Mouse (Mus musculus): ENCODE data around the gene Zfp512b. TPM values are rescaled to one million over a fixed set of nuclear protein-coding genes. Genes with fewer than 3 reads are reported as not detected.

The Zfp512b gene
- polyA plus RNA-seq, 1 experiment from 2014 or later, result 50.6 TPM

DNA sequence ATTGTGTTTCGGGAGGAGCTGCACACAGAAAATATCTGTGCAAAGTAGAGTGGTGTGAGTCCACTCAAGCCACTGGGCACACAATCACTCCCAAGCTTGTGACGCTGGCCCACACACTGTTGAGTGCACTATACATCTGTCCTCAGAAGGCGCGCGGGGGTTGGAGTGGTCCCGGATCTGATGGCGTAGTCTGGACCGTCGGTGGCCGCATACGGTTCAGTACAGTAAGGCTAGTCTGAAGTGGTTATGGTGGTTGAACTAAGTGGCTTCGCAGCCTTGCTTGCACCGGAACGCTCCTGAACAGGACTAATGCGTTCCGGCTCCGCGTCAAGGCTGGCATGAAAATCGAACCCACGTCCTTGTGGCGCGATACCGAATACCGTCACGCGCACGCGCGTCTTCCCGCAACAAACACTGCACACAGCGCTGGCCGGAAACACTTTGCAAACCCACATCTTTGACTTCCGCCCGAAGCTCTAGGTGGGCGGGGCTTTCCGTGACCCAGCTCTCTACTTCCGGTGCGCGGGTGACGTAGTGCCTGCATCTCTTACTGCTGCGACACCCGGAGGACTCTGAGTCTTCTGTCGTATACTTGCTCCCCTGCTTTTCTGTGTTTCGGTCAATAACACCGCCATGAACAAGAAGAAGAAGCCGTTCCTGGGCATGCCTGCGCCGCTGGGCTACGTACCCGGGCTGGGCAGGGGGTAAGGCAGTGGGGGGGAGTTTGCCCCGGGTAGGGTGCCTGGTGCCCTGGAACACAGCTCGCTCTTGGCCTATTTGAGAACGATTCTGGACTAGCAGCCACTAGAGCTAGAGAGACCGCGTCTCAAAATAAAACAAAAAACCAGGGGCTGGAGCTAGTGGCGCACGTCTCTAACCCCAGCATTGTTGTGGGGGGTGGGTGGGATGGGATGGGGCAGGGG is 8.5 kb upstream of the Zfp512b start:
- 1% methylated on average over 57 of the region's 57 CpGs for WGBS
- peak; percentile 93 for ATAC-seq (ENCODE audit: low FRiP score, low TSS enrichment)
- H3K36me3 ChIP-seq (ENCODE audit: control insufficient read depth, insufficient read depth, low read length), result no peaks in the 10 kb centered on the region
- H3K4me3 ChIP-seq (ENCODE audit: low read length), result peak overlapping the region; percentile 68
- H3K27ac ChIP-seq (ENCODE audit: low read depth, low read length), result peak overlapping the region; percentile 30; the same call in 1 of the 2 replicates
- no peaks in the 10 kb centered on the region for H3K9me3 ChIP-seq (ENCODE audit: control insufficient read depth, low read length)
- H3K27me3 ChIP-seq (ENCODE audit: control insufficient read depth, insufficient read depth, low read length), result 0 out of 2 replicates have a peak, but pooled peaks cover 5% of the 10 kb centered on the region
- H3K4me1 ChIP-seq (ENCODE audit: control insufficient read depth, insufficient read depth, low read length), result peaks cover 11% of the 10 kb centered on the region
- peak overlapping the region; percentile 71 for H3K9ac ChIP-seq (ENCODE audit: low read depth, low read length)
- H3K4me2 ChIP-seq (replicated peaks; ENCODE audit: low read depth, low read length), result peak overlapping the region; percentile 78

DNA sequence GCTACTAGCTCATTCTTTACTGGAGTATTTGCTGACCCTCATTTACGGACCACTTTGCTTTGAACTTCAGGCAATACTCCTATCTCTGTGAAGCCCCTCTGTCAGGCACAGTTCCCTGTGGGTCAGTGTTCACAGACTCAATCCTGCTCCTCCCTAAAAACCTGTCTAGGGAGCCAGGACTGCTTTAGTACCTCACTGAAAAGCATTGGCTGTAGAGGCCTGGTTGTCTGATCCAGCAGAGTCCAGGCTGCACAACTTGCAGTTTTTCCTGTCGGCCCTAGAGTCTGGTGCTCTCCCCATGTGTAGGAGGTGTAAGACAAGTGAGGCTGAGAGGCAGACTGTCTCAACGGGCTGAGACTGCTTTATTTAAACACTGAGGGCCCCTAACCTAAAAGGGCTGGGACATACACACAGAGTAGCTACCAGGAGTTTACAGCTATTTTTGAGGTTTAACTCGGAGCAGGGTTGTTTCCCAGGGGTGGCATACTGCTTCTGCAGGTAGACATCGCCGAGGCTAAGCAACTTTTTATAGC is 7.7 kb upstream of the Zfp512b start:
- Histone ChIP-seq H3K27me3 (ENCODE audit: control insufficient read depth, insufficient read depth, low read length) (0 out of 2 replicates have a peak, but pooled peaks cover 5% of the 10 kb centered on the region), H3K4me1 (ENCODE audit: control insufficient read depth, insufficient read depth, low read length) (peaks cover 11% of the 10 kb centered on the region), H3K36me3 (ENCODE audit: control insufficient read depth, insufficient read depth, low read length) (no peaks in the 10 kb centered on the region), H3K27ac (ENCODE audit: low read depth, low read length) (0 out of 2 replicates have a peak overlapping the region, but pooled peaks have one; percentile 30), H3K9ac (ENCODE audit: low read depth, low read length) (peak overlapping the region; percentile 71; the same call in 1 of the 2 replicates), H3K4me2 (replicated peaks; ENCODE audit: low read depth, low read length) (peak overlapping the region; percentile 76), H3K9me3 (ENCODE audit: control insufficient read depth, low read length) (no peaks in the 10 kb centered on the region), H3K4me3 (ENCODE audit: low read length) (peak overlapping the region; percentile 68)
- 54% methylated on average over 6 of the region's 6 CpGs for WGBS
- no peak for ATAC-seq (ENCODE audit: low FRiP score, low TSS enrichment)

DNA sequence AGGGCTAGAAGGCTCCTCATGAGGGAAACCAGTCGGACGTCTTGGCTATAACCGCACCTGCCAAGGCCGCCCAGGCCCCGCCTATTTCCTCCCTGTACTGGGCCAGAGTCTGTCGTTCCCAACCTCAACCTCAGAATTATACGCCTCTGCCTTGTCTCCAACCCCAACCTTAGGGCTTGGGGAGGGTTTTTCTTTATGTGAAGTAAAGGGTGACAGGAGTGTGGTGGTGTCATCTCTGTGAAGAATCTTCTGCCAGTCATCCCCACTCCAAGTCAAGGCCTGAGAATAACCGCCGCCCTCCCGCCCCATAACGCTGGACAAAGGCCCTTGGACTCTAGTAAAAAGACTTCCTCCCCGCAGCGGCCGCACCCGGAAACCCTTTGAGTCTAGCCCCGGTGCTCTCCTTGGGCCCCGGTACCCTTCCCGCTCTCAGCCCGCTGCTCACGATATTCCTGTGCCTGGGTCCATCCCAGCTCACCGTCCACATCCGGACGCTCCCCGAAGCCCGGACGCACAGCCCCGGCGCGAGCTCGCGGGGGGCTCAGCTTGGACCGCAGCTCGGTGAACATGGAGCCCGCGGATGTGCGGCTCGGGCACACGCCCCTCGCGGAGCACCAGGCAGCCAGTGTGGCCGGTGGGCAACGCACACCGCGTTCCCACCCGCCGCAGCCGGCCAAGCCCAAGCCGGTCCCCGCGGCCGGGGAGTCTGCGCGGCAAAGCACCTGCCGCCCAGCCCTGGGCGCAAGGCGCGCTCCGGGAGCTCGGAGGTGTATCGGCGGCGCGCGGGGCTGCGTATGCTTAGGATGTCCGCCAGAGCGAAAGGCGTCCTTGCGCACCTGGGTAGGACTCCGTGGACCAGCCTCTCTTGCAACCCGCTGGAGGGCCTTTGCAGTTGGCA is 6.1 kb upstream of the Zfp512b start, which contains the start of gene Samd10:
TSS of gene Samd10 (minus strand) at position 759 of the 898 bp plus-strand sequence.
- Histone ChIP-seq H3K4me2 (replicated peaks; ENCODE audit: low read depth, low read length) (peak within 1 kb of the TSS; percentile 94), H3K27ac (ENCODE audit: low read depth, low read length) (peak within 1 kb of the TSS; percentile 78), H3K36me3 (ENCODE audit: control insufficient read depth, insufficient read depth, low read length) (no peaks in the 10 kb centered on the region), H3K4me1 (ENCODE audit: control insufficient read depth, insufficient read depth, low read length) (peaks cover 11% of the 10 kb centered on the region), H3K9ac (ENCODE audit: low read depth, low read length) (peak within 1 kb of the TSS; percentile 85), H3K27me3 (ENCODE audit: control insufficient read depth, insufficient read depth, low read length) (0 out of 2 replicates have a peak, but pooled peaks cover 5% of the 10 kb centered on the region), H3K4me3 (ENCODE audit: low read length) (peak within 1 kb of the TSS; percentile 75), H3K9me3 (ENCODE audit: control insufficient read depth, low read length) (no peaks in the 10 kb centered on the region)
- under 1% methylated on average over 69 of the region's 71 CpGs for WGBS
- peak; percentile 55 for ATAC-seq (ENCODE audit: low FRiP score, low TSS enrichment)

DNA sequence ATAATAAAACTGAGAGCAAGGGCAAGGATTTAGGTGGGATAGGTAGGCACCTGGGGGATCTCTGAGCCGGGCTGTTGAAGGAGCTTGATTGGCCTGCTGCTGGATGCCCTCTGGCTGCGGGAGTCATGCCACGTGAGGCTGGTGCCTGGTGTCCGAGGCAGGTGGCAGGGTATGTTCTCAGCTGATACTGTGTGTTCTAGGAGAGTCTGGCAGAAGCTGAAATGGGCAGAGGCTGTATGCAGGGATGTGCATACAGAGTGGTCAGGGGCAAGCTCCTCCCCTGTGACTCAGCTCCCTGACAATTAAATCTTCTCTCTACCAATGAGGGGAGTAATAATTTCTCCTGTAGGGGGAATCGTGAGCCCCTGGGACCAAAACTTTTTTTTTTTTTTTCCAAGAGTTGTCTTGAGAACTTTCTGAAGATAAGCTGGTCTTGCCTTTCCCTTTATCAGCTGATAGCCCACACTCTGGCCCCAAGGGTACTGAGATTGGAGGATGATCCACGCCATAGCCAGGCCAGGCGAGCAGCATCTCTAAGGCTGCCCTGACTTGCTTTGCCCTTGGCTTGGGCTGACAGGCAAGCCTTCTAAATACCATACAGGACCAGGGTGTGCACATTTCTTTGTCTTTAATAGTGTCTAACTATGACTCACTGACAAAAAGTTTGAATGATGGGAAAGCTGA is 4.9 kb upstream of the Zfp512b start:
- Histone ChIP-seq H3K36me3 (ENCODE audit: control insufficient read depth, insufficient read depth, low read length) (no peaks in the 10 kb centered on the region), H3K27ac (ENCODE audit: low read depth, low read length) (no peak overlapping the region), H3K4me2 (replicated peaks; ENCODE audit: low read depth, low read length) (no peak overlapping the region), H3K9me3 (ENCODE audit: control insufficient read depth, low read length) (no peaks in the 10 kb centered on the region), H3K9ac (ENCODE audit: low read depth, low read length) (no peak overlapping the region), H3K27me3 (ENCODE audit: control insufficient read depth, insufficient read depth, low read length) (0 out of 2 replicates have a peak, but pooled peaks cover 5% of the 10 kb centered on the region), H3K4me1 (ENCODE audit: control insufficient read depth, insufficient read depth, low read length) (peaks cover 13% of the 10 kb centered on the region), H3K4me3 (ENCODE audit: low read length) (no peak overlapping the region)
- 67% methylated on average over 7 of the region's 7 CpGs for WGBS
- no peak for ATAC-seq (ENCODE audit: low FRiP score, low TSS enrichment)

GRCm38 (mm10) chr2:181596221-181596960 is 3.8 kb upstream of the Zfp512b start:
- Histone ChIP-seq H3K36me3 (ENCODE audit: control insufficient read depth, insufficient read depth, low read length) (no peaks in the 10 kb centered on the region), H3K9ac (ENCODE audit: low read depth, low read length) (no peak overlapping the region), H3K9me3 (ENCODE audit: control insufficient read depth, low read length) (no peaks in the 10 kb centered on the region), H3K27me3 (ENCODE audit: control insufficient read depth, insufficient read depth, low read length) (0 out of 2 replicates have a peak, but pooled peaks cover 5% of the 10 kb centered on the region), H3K4me3 (ENCODE audit: low read length) (no peak overlapping the region), H3K4me1 (ENCODE audit: control insufficient read depth, insufficient read depth, low read length) (peaks cover 12% of the 10 kb centered on the region), H3K27ac (ENCODE audit: low read depth, low read length) (no peak overlapping the region), H3K4me2 (replicated peaks; ENCODE audit: low read depth, low read length) (no peak overlapping the region)
- WGBS, result 51% methylated on average over 6 of the region's 6 CpGs
- no peak for ATAC-seq (ENCODE audit: low FRiP score, low TSS enrichment)

DNA sequence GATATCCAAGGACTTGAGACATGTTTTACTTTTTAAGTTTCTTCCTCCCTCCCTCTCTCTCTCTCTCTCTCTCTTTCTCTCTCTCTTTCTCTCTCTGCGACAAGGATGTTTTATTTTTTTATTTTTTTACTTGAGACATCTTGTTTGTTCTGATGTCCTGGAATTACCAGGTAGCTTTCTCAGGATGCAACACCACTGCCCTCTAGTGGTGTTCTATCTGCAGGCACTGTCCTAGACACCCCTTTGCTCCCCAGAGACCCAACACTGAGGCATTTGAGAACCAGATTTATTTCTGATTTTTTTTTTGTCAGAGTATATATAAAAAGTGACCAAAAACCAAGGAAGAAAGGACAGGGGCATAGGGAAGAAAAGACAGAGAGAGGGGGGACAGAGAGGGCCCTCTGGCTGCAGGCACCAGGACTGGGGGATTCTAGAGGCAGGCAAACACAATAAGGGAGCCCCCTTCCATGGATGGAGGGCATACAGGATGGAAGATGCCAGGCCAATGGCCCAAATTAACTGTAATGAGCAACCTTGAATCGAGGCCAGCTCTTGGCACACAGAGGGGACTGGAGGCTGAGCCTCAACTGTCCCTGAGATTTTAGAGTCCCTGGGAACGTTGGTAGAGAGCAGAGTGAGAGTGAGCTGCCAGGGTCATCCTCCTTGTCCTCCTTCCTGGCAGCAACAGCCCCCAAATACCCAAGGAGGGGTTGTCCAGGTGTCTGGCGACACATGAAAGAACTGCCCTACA is 2.5 kb upstream of the Zfp512b start:
- Histone ChIP-seq H3K4me2 (replicated peaks; ENCODE audit: low read depth, low read length) (no peak overlapping the region), H3K36me3 (ENCODE audit: control insufficient read depth, insufficient read depth, low read length) (peaks cover 7% of the 10 kb centered on the region), H3K4me1 (ENCODE audit: control insufficient read depth, insufficient read depth, low read length) (peaks cover 12% of the 10 kb centered on the region; the same call in 1 of the 2 replicates), H3K9ac (ENCODE audit: low read depth, low read length) (no peak overlapping the region), H3K27me3 (ENCODE audit: control insufficient read depth, insufficient read depth, low read length) (0 out of 2 replicates have a peak, but pooled peaks cover 5% of the 10 kb centered on the region), H3K27ac (ENCODE audit: low read depth, low read length) (no peak overlapping the region), H3K4me3 (ENCODE audit: low read length) (no peak overlapping the region), H3K9me3 (ENCODE audit: control insufficient read depth, low read length) (no peaks in the 10 kb centered on the region)
- ATAC-seq (ENCODE audit: low FRiP score, low TSS enrichment), result no peak
- WGBS, result 69% methylated on average over 4 of the region's 4 CpGs

GRCm38 (mm10) chr2:181593937-181594336 is 1.3 kb upstream of the Zfp512b start:
- ATAC-seq (ENCODE audit: low FRiP score, low TSS enrichment), result no peak

More at GRCm38 (mm10) chr2:181593937-181594336, 1.3 kb upstream of the Zfp512b start:
- no peak overlapping the region for H3K4me2 ChIP-seq (replicated peaks; ENCODE audit: low read depth, low read length)
- H3K9ac ChIP-seq (ENCODE audit: low read depth, low read length), result no peak overlapping the region
- H3K27me3 ChIP-seq (ENCODE audit: control insufficient read depth, insufficient read depth, low read length), result 0 out of 2 replicates have a peak, but pooled peaks cover under 1% of the 10 kb centered on the region
- H3K4me1 ChIP-seq (ENCODE audit: control insufficient read depth, insufficient read depth, low read length), result peaks cover 12% of the 10 kb centered on the region; the same call in 1 of the 2 replicates
- H3K27ac ChIP-seq (ENCODE audit: low read depth, low read length), result no peak overlapping the region
- no peak overlapping the region for H3K4me3 ChIP-seq (ENCODE audit: low read length)
- H3K36me3 ChIP-seq (ENCODE audit: control insufficient read depth, insufficient read depth, low read length), result peaks cover 19% of the 10 kb centered on the region
- no peaks in the 10 kb centered on the region for H3K9me3 ChIP-seq (ENCODE audit: control insufficient read depth, low read length)
